Mouse (Mus musculus) E14TG2a.4 (cell line): ENCODE measurements around the gene Lasp1.

Source experiments
- CTCF ChIP-seq: conservative IDR thresholded peaks from 2 replicates; pipeline ENCODE4 v1.5.1; 2014; ENCODE audit warnings: low read length
- POU5F1 ChIP-seq: IDR thresholded peaks from 2 replicates; pipeline ENCODE4 v1.6.1; 2014; ENCODE audit warnings: low read length, borderline replicate concordance

DNA sequence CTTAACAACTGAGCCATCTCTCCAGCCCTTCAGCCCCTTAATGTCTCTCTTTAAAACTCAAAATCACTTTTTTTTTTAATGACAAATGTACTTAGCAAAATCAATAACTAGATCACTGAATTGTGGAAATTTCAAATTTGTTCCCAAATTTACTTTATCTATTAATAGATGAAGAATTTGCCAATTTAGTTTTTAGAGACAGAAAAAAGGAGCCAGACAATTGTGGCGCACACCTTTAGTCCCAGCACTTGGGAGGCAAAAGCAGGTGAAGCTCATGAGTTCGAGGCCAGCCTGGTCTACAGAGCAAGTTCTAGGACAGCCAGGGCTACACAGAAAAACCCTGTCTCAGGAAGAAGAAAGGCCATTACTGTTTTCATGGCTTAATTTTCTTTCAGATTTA is 52.8 kb downstream of the Lasp1 start:
- no peak for TF ChIP-seq CTCF
- TF ChIP-seq POU5F1 = no peak
